Mouse (Mus musculus): Measurements from ENCODE around the gene Gm21970. TPM values are rescaled to one million over a fixed set of nuclear protein-coding genes. Genes with fewer than 3 reads are reported as not detected.

Gene Gm21970
- polyA plus RNA-seq, 1 experiment = not detected

DNA sequence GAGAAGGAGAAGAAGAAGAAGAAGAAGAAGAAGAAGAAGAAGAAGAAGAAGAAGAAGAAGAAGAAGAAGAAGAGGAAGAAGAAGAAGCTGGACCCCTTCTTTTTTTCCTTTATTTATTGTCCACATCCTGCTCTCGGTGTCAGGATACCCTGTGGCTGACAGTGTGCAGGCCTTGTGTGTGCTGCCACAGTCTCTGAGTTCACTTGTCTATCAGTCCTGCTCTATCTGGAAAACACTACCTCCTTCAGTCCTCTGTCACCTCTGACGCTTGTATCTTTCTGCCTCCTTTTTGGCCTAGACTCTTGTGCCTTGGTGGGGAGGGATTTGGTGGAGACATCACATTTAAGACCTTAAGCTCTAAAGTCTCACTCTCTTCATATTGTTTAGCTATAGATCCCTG lies 71.9 kb downstream of the Gm21970 start:
- no peak for TF ChIP-seq POLR2A (IDR thresholded peaks at IDR 0.05; ENCODE audit: extremely low read depth, insufficient read depth, low read length)
- TF ChIP-seq CTCF (IDR thresholded peaks at IDR 0.05; ENCODE audit: extremely low read depth, insufficient read depth, low read length) = no peak
- H3K4me1 ChIP-seq (ENCODE audit: control insufficient read depth, insufficient read depth, low read length) = peaks cover 5% of the 10 kb centered on the region; the same call in 1 of the 2 replicates
- H3K4me3 ChIP-seq (ENCODE audit: insufficient read depth, low read length) = no peak overlapping the region
- no peak overlapping the region for H3K27ac ChIP-seq (ENCODE audit: insufficient read depth, low read length)

DNA sequence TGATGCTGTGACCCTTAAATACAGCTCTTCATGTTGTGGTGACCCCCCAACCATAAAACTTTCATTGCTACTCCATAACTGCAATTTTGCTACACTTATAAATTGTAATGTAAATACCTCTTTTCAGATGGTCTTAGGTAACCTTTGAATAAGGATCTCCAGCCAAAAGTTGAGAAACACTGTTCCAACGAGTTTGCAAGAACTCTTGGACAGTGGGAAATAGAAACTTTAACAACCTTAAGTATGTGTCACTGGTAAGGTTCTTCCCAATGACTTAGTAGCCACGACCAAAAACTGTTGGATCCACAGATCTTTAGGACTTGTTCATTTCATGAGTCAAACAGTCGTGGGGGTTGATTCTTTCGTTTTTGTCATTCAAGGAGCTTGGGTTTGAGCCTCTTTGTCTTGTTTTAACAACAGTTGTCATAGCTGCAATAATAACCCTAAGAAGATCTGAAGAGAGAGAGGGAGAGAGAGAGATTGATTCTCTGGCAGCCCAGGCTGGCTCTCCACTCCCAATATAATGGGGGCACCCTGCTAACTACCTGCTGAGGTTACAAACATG lies 72.4 kb downstream of the Gm21970 start:
- TF ChIP-seq CTCF (IDR thresholded peaks at IDR 0.05; ENCODE audit: extremely low read depth, insufficient read depth, low read length) (no peak), POLR2A (IDR thresholded peaks at IDR 0.05; ENCODE audit: extremely low read depth, insufficient read depth, low read length) (no peak)
- Histone ChIP-seq H3K27ac (ENCODE audit: insufficient read depth, low read length) (no peak overlapping the region), H3K4me1 (ENCODE audit: control insufficient read depth, insufficient read depth, low read length) (peaks cover 5% of the 10 kb centered on the region; the same call in 1 of the 2 replicates), H3K4me3 (ENCODE audit: insufficient read depth, low read length) (peak overlapping the region; percentile 46)

DNA sequence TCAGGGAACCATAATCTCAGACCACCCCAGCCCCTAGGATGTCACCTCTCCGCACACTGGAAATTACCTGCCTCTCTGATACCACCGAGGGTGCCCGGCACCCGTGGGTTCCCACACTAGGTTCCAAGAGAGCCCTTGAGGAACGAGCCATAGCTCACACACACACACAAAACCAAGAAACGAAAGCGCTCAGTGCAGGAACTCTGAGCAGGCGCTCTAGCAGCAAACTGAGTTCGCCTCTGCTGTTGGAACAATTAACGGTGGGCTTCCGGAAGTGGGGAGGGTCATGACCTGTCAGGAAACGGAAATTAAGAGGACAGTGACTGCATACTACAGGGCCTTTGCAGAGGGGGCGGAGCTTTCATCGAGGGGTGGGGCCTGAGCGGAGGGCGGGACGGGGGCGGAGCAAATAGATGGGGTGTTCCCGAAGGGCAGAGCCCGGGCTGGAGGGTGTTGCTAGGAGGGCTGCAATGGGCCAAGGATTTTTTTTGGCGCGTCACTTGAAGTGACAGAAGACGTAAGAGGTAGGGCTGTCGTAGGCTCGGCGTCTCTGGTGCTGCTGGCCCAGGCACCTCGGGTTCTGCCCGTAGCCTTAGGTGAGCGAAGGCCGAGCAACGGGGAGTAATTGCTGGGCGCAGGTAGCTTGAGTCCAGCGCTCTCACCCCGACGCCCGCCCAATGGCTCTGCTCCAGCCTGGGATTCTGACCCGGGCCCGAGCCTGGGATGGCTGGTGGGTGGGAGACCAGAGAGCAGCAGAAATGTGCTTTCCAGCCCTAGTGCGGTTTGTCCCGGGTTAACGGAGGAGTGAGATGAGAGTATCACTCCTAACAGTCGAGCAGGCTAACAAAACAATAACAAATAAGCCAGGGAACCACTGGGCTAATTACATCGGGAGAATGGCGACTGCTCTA lies 73.3 kb downstream of the Gm21970 start:
- Histone ChIP-seq H3K4me1 (ENCODE audit: control insufficient read depth, insufficient read depth, low read length) (peaks cover 5% of the 10 kb centered on the region; the same call in 1 of the 2 replicates), H3K4me3 (ENCODE audit: insufficient read depth, low read length) (peak overlapping the region; percentile 46), H3K27ac (ENCODE audit: insufficient read depth, low read length) (0 out of 2 replicates have a peak overlapping the region, but pooled peaks have one; percentile 22)
- TF ChIP-seq CTCF (IDR thresholded peaks at IDR 0.05; ENCODE audit: extremely low read depth, insufficient read depth, low read length) = no peak
- peak; percentile 70 for TF ChIP-seq POLR2A (IDR thresholded peaks at IDR 0.05; ENCODE audit: extremely low read depth, insufficient read depth, low read length)

DNA sequence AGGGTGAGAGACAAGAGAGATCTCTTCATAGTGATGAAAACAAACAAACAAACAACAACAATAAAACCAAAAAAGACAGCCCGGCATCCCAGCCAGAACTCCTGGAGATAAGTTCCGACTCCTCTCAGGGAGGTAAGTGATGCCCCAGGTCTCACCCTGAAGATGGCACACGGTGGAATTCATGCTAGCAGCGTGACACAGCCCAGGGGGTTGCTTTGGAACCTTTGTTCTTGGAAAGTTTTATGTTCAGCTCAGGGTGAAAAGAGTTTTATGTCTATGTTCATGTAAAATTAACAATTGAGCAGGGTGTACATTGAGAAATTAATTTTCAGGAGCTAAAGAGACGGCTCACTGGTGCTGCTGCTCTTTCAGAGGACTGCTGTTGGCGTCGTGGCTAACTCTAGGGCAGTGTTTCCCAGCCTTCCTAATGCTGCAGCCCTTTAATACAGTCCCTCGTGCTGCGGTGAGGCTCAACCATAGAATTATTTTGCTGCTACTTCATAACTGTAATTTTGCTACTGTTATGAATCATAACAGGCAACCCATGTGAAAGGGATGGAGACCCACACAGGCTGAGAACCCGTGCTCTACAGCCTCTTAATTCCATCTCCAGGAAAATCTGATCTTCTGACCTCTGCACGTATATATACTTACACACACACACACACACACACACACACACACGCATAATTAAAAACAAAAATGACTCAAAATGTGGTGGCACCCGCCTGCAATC lies 74.2 kb downstream of the Gm21970 start:
- Histone ChIP-seq H3K4me3 (ENCODE audit: insufficient read depth, low read length) (peak overlapping the region; percentile 46), H3K4me1 (ENCODE audit: control insufficient read depth, insufficient read depth, low read length) (peaks cover 5% of the 10 kb centered on the region; the same call in 1 of the 2 replicates), H3K27ac (ENCODE audit: insufficient read depth, low read length) (no peak overlapping the region)
- no peak for TF ChIP-seq CTCF (IDR thresholded peaks at IDR 0.05; ENCODE audit: extremely low read depth, insufficient read depth, low read length)
- TF ChIP-seq POLR2A (IDR thresholded peaks at IDR 0.05; ENCODE audit: extremely low read depth, insufficient read depth, low read length) = no peak

GRCm38 (mm10) chr16:91466566-91466965 lies 75.0 kb downstream of the Gm21970 start:
- peaks cover 5% of the 10 kb centered on the region; the same call in 1 of the 2 replicates for H3K4me1 ChIP-seq (ENCODE audit: control insufficient read depth, insufficient read depth, low read length)
- no peak overlapping the region for H3K27ac ChIP-seq (ENCODE audit: insufficient read depth, low read length)
- no peak overlapping the region for H3K4me3 ChIP-seq (ENCODE audit: insufficient read depth, low read length)
- TF ChIP-seq CTCF (IDR thresholded peaks at IDR 0.05; ENCODE audit: extremely low read depth, insufficient read depth, low read length) = no peak
- no peak for TF ChIP-seq POLR2A (IDR thresholded peaks at IDR 0.05; ENCODE audit: extremely low read depth, insufficient read depth, low read length)

Other genes with a start within 250 kb of the Gm21970 start
- 32.9 and 37.9 TPM in 2 replicates for gene Olig2, start 166.3 kb upstream of the Gm21970 start, polyA plus RNA-seq (2012; rRNA removed)
- 202 and 230 TPM in 2 replicates for gene Olig1, start 121.9 kb upstream of the Gm21970 start, polyA plus RNA-seq (2012; rRNA removed)
- gene Ifnar2, start 18.9 kb upstream of the Gm21970 start, polyA plus RNA-seq (2012; rRNA removed) = 33.7 and 34.5 TPM in 2 replicates
- gene Il10rb, start 14.4 kb downstream of the Gm21970 start, polyA plus RNA-seq (2012; rRNA removed) = 12.6 and 13.5 TPM in 2 replicates
- gene Ifnar1, start 93.5 kb downstream of the Gm21970 start, polyA plus RNA-seq (2012; rRNA removed) = 35.5 and 36.2 TPM in 2 replicates
- 31.6 and 32.9 TPM in 2 replicates for gene Ifngr2, start 155.4 kb downstream of the Gm21970 start, polyA plus RNA-seq (2012; rRNA removed)
- gene Tmem50b, start 206.1 kb downstream of the Gm21970 start, polyA plus RNA-seq (2012; rRNA removed) = 91.1 and 96.8 TPM in 2 replicates
- 6.8 and 8.2 TPM in 2 replicates for gene Dnajc28, start 227.3 kb downstream of the Gm21970 start, polyA plus RNA-seq (2012; rRNA removed)